Mouse (Mus musculus) left cerebral cortex, adult 8-10 months (tissue): ENCODE measurements around the gene Hey2. TPM values are rescaled to one million over a fixed set of nuclear protein-coding genes. Genes with fewer than 3 reads are reported as not detected.

ENCODE experiments used
- DNase-seq, 2 experiments: peaks; one replicate each; pipeline ENCODE4 v3.0.0; 2022; ENCODE audit warnings: low spot score in 2 of 2
- total RNA-seq, 4 experiments: library from RNA; stranded (reverse); gene quantifications; 2 replicates each; pipeline ENCODE4 v1.2.4; 2022

Gene Hey2
- total RNA-seq, 4 experiments from 2014 or later, result 5.4 to 6.3 (median 5.8) TPM

DNA sequence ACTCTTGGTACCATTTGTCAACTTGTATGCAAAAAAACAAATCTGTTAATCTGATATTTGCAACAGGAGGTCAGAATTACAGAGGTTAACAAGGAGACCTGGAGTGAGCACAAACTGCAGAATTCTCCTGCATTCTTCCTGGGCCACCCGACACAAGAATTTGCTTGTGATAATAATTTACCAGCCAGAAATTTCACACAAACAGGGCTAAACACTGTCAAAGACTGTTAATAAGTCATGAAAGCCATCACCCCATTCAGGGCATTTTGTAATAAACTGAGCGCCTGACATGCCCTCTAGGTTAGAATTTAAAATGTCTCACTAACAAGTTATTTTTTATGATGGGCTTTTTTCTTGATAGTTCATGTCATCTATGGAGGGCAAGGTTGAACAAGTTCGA is 51.6 kb downstream of the Hey2 start:
- DNase-seq, result no peak

- DNase-seq, result no peak
Observed at GRCm38 (mm10) chr10:30789521-30789920, 53.1 kb downstream of the Hey2 start.

GRCm38 (mm10) chr10:30788340-30788721 is 54.3 kb downstream of the Hey2 start:
- no peak for DNase-seq

DNA sequence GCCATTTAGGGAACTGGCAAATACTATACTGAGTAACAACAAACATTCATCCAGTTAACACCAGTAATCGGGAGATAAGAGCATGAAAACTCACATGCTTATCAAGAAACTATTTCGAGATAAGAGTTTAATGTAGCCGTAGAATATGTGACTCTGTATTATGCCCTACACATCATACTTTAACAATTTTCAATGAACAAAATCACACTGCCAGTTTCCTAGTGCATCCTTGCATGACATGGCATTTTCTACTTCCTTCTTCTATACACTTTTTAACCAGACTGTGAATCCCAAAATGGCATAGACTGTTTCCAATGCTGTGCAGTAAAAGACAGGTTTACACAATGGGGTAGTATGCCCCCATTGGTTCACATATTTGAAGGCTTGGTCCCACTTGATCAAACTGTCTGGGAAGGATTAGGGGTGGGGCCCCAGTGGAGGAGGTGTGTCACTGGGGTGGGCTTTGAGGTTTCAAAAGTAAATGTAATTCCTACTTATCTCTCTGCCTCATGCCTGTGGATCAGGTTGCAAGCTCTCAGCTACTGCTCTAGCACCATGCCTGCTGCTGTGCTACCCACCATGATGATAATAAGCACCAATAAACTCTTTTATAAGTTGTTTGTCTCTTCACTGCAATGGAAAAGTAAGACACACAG is 54.8 kb downstream of the Hey2 start:
- no peak for DNase-seq

DNA sequence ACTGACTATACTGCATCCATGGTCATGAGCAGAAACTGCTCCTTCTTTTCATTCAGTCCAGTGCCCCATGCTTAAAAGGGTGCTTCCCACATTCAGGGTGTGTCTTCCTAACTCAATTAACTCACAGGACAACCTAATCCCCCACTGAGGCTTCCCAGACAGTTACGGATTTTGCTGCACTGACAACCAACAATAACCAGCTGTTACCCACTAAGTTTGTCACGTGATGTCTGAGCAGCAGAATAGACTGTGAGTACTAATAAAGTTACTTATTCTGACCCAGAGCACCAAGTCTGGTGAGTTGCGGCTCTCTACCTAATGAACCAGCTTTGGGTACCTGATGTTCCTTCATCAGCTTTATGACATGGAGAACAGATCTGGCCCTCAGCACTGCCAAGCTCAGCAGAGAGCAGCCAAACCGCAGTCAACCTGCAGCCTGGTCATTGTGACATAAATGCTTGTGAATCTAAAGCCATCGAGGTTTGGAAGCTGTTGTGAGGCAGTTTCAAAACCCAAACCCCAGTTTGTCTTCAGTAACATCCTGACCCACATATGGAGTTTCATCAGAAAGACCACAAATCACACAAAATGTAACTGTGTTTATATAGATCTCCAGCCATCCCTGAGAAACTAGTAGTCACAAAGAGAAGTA is 56.4 kb downstream of the Hey2 start:
- no peak for DNase-seq

Other genes starting within 250 kb of the Hey2 start
- gene Trmt11, start 242.1 kb downstream of the Hey2 start, total RNA-seq, result 10 to 100 TPM in 2 of 4 experiments, 1 to 10 TPM in 2; 8.0 to 12.6 (median 10.3) TPM
- gene Hint3, start 213.2 kb downstream of the Hey2 start, total RNA-seq, result 10 to 100 TPM; 43.0 to 48.8 (median 45.5) TPM
- 100 to 1,000 TPM in 1 of 4 experiments, 10 to 100 TPM in 3; 82.1 to 111 (median 89.2) TPM for gene Ncoa7, start 39.5 kb downstream of the Hey2 start, total RNA-seq